ENCODE assay signal across 12 mouse cellular contexts in genomic region chr1:87671483-87671882, GRCm38 (mm10).
"Had no signal": no experiment of that assay in that cellular context is flagged by ENCODE, and none has a peak within 500 bp of the region (broad histone marks: within the 10 kb centered on the region; RNA-seq: fewer than 3 reads in every experiment).

No protein-coding gene starts in this region.

- H3K36me3 ChIP-seq: limb, embryonic 13.5 days; neural tube, embryonic 12.5 days had no signal

- H3K4me3 ChIP-seq: layer of hippocampus, adult 2 months; limb, embryonic 13.5 days; myocyte; neural tube, embryonic 12.5 days had no signal

- H3K27ac ChIP-seq: layer of hippocampus, adult 2 months; limb, embryonic 13.5 days; liver, embryonic 14.5 days; neural tube, embryonic 12.5 days; stomach, postnatal 0 days had no signal

- H3K9me3 ChIP-seq: limb, embryonic 13.5 days; neural tube, embryonic 12.5 days had no signal

- H3K9ac ChIP-seq: limb, embryonic 13.5 days; liver, embryonic 14.5 days; neural tube, embryonic 12.5 days had no signal

- DNase-seq: kidney, adult 18-20 months; kidney, postnatal 10 days; kidney, postnatal 4 days; left cerebral cortex, postnatal 4 days; lung, adult 18-20 months; right cerebral cortex, adult 18-20 months had no signal

- H3K27me3 ChIP-seq: limb, embryonic 13.5 days; neural tube, embryonic 12.5 days had no signal

- H3K4me1 ChIP-seq: limb, embryonic 13.5 days had no signal

- H3K4me2 ChIP-seq: limb, embryonic 13.5 days; neural tube, embryonic 12.5 days had no signal
